Mouse (Mus musculus): ENCODE results near the gene Cttnbp2nl.

DNA sequence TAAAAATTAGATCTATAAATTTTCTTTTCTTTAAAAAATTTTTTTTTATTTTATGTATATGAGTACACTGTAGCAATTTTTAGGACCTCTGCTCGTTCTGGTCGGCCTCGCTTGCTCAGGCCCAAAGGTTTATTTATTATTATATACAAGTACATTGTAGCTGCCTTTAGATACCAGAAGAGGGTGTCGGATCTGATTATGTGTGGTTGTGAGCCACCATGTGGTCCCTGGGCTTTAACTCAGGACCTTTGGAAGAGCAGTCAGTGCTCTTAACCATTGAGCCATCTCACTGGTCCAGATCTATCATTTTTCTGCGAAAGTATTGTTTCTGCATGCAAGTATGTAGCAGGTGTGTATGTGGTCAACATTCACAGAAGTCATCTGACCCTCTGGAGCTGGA is 18.3 kb upstream of the Cttnbp2nl start:
- TF ChIP-seq CTCF (IDR thresholded peaks at IDR 0.05) (no peak), EP300 (IDR thresholded peaks at IDR 0.05) (no peak)

All from lung, postnatal 0 days (tissue).